Mouse (Mus musculus) CH12.LX (cell line): Measurements from ENCODE around the gene Zfhx3. TPM values are rescaled to one million over a fixed set of nuclear protein-coding genes. Genes with fewer than 3 reads are reported as not detected.

Source experiments
- DNase-seq: peaks from one replicate; pipeline ENCODE4 v3.0.0-alpha.2; 2013; ENCODE audit errors: extremely low read depth
- H3K27ac ChIP-seq: 2 replicates; pipeline ENCODE4 v1.5.1; 2012; ENCODE audit warnings: low read depth, mild to moderate bottlenecking, control low read depth, moderate library complexity; ENCODE audit not compliant: insufficient read depth
- H3K27me3 ChIP-seq: replicated peaks from 2 replicates; pipeline ENCODE3; 2012; ENCODE audit warnings: inconsistent platforms
- H3K36me3 ChIP-seq, 2 experiments: replicated peaks in 1 of 2; 2 replicates each; pipeline versions ENCODE3 to v1.6.1; 2012; ENCODE audit warnings: inconsistent platforms in 1 of 2, low read length in 1 of 2, mild to moderate bottlenecking in 1 of 2, mixed read lengths in 1 of 2, moderate library complexity in 1 of 2; ENCODE audit not compliant: control insufficient read depth in 1 of 2, insufficient read depth in 1 of 2
- H3K4me1 ChIP-seq, 2 experiments: 2 replicates each; pipeline ENCODE4 v1.6.1; 2012; ENCODE audit warnings: inconsistent platforms in 1 of 2, moderate library complexity in 1 of 2; ENCODE audit not compliant: insufficient read depth in 2 of 2, control insufficient read depth in 1 of 2
- H3K4me2 ChIP-seq: 2 replicates; pipeline ENCODE4 v1.6.1; 2012; ENCODE audit warnings: low read depth, mild to moderate bottlenecking, control low read depth; ENCODE audit not compliant: poor library complexity, insufficient read depth, severe bottlenecking
- H3K4me3 ChIP-seq, 3 experiments: fragments of 150-350 bp in 1 of 3; sonication (generic) in 1 of 3; replicated peaks in 1 of 3; 2 replicates each; pipeline versions ENCODE3 to v1.5.1; 2011 to 2012; ENCODE audit warnings: low read depth in 2 of 3, low read length in 2 of 3, mild to moderate bottlenecking in 2 of 3, moderate library complexity in 2 of 3, control low read depth in 1 of 3, improper control_type of control experiment in 1 of 3, inconsistent platforms in 1 of 3, mixed read lengths in 1 of 3; ENCODE audit not compliant: poor library complexity in 1 of 3
- H3K79me2 ChIP-seq: replicated peaks from 2 replicates; pipeline ENCODE4 v1.6.1; 2012; ENCODE audit warnings: mild to moderate bottlenecking, moderate library complexity; ENCODE audit not compliant: control insufficient read depth, poor library complexity, insufficient read depth, severe bottlenecking; ENCODE audit errors: extremely low read depth
- H3K9ac ChIP-seq: 2 replicates; pipeline ENCODE4 v1.6.1; 2012; ENCODE audit warnings: low read depth, mild to moderate bottlenecking, control low read depth, moderate library complexity; ENCODE audit not compliant: insufficient read depth
- H3K9me3 ChIP-seq: replicated peaks from 2 replicates; pipeline ENCODE3; 2012; ENCODE audit warnings: low read length, inconsistent platforms, mixed read lengths
- E2F4 ChIP-seq: IDR thresholded peaks from 2 replicates; pipeline ENCODE4 v1.6.1; 2011; ENCODE audit warnings: low read depth, low read length, improper control_type of control experiment; ENCODE audit not compliant: insufficient replicate concordance
- ELF1 ChIP-seq: IDR thresholded peaks from 2 replicates; pipeline ENCODE4 v1.6.1; 2014; ENCODE audit warnings: low read depth, mild to moderate bottlenecking, inconsistent platforms, low read length, improper control_type of control experiment
- GABPA ChIP-seq: IDR thresholded peaks from 2 replicates; pipeline ENCODE4 v1.6.1; 2012; ENCODE audit warnings: low read depth, low read length, improper control_type of control experiment, inconsistent platforms; ENCODE audit not compliant: insufficient replicate concordance
- KAT2A ChIP-seq: IDR thresholded peaks from 2 replicates; pipeline ENCODE4 v1.6.1; 2012; ENCODE audit warnings: low read length, improper control_type of control experiment, inconsistent platforms; ENCODE audit not compliant: insufficient replicate concordance
- MAFK ChIP-seq: IDR thresholded peaks from 2 replicates; pipeline ENCODE4 v1.6.1; 2011; ENCODE audit warnings: low read length, improper control_type of control experiment; ENCODE audit not compliant: insufficient replicate concordance
- MAX ChIP-seq: IDR thresholded peaks from 2 replicates; pipeline ENCODE4 v1.6.1; 2011; ENCODE audit warnings: low read length, improper control_type of control experiment
- MAZ ChIP-seq: IDR thresholded peaks from 2 replicates; pipeline ENCODE4 v1.6.1; 2012; ENCODE audit warnings: low read depth, mild to moderate bottlenecking, inconsistent platforms, low read length, improper control_type of control experiment, moderate library complexity
- MEF2A ChIP-seq: IDR thresholded peaks from 2 replicates; pipeline ENCODE4 v1.6.1; 2014; ENCODE audit warnings: low read depth, mild to moderate bottlenecking, inconsistent platforms, low read length, improper control_type of control experiment, borderline replicate concordance
- MXI1 ChIP-seq: IDR thresholded peaks from 2 replicates; pipeline ENCODE4 v1.6.1; 2011; ENCODE audit warnings: mild to moderate bottlenecking, low read depth, low read length, improper control_type of control experiment
- MYC ChIP-seq: IDR thresholded peaks from 2 replicates; pipeline ENCODE4 v1.6.1; 2011; ENCODE audit warnings: low read depth, mild to moderate bottlenecking, improper control_type of control experiment, low read length
- POLR2AphosphoS2 ChIP-seq: IDR thresholded peaks from 2 replicates; pipeline ENCODE4 v1.6.1; 2011; ENCODE audit warnings: low read depth, low read length, improper control_type of control experiment
- RCOR1 ChIP-seq: conservative IDR thresholded peaks from 2 replicates; pipeline ENCODE4 v1.6.1; 2012; ENCODE audit warnings: low read depth, mild to moderate bottlenecking, inconsistent platforms, low read length, improper control_type of control experiment
- SIN3A ChIP-seq: IDR thresholded peaks from 2 replicates; pipeline ENCODE4 v1.6.1; 2012; ENCODE audit warnings: low read length, improper control_type of control experiment, inconsistent platforms
- TBP ChIP-seq: conservative IDR thresholded peaks from 2 replicates; pipeline ENCODE4 v1.6.1; 2011; ENCODE audit warnings: low read depth, low read length, improper control_type of control experiment
- USF1 ChIP-seq: IDR thresholded peaks from 2 replicates; pipeline ENCODE4 v1.6.1; 2014; ENCODE audit warnings: low read depth, mild to moderate bottlenecking, inconsistent platforms, low read length, improper control_type of control experiment
- USF2 ChIP-seq: conservative IDR thresholded peaks from 2 replicates; pipeline ENCODE4 v1.6.1; 2011; ENCODE audit warnings: low read depth, low read length, improper control_type of control experiment
- ZC3H11A ChIP-seq: IDR thresholded peaks from 2 replicates; pipeline ENCODE4 v1.6.1; 2012; ENCODE audit warnings: low read depth, mild to moderate bottlenecking, inconsistent platforms, low read length, improper control_type of control experiment
- ZKSCAN1 ChIP-seq: IDR thresholded peaks from 2 replicates; pipeline ENCODE4 v1.6.1; 2012; ENCODE audit warnings: low read depth, inconsistent platforms, low read length, improper control_type of control experiment, borderline replicate concordance
- ZNF384 ChIP-seq: IDR thresholded peaks from 2 replicates; pipeline ENCODE4 v1.6.1; 2012; ENCODE audit warnings: low read depth, low read length, improper control_type of control experiment, inconsistent platforms
- dilution Hi-C: fragments of 300-500 bp; cut with MboI; formaldehyde crosslinking; loops from 2 replicates; pipeline ENCODE4 v1.14.3; 2020; ENCODE audit warnings: low sequenced_read_pairs; ENCODE audit not compliant: extremely low pct_unique_long_range_greater_than_20kb, extremely low pct_ligation_motif_present
- in situ Hi-C: fragments of 300-500 bp; cut with MboI; formaldehyde crosslinking; loops from 3 replicates; pipeline ENCODE4 v1.14.3; 2019; ENCODE audit warnings: low sequenced_read_pairs, low pct_ligation_motif_present, low pct_unique_long_range_greater_than_20kb, mixed read lengths
- polyA plus RNA-seq: library from polyadenylated mRNA; unstranded; fragments of >175 nt; gene quantifications from 2 replicates; pipeline ENCODE4 v1.2.1, GENCODE M21; 2012; ENCODE audit warnings: low read depth; ENCODE audit not compliant: insufficient read length
- total RNA-seq, 2 experiments: library from RNA; depleted of rRNA; stranded (reverse); fragments of 300-350 nt in 1 of 2; fragments of >200 nt in 1 of 2; gene quantifications; 2 replicates each; pipeline ENCODE4 v1.2.3; 2012 to 2014

The Zfhx3 gene
- total and polyA plus RNA-seq, 3 experiments = 0.05 to 0.76 (median 0.68) TPM

- Histone ChIP-seq H3K27me3 (no peaks in the 10 kb centered on the region), H3K27ac (no peak overlapping the region), H3K36me3 (no peaks in the 10 kb centered on the region), H3K4me1 (peaks cover 2 to 24% of the 10 kb centered on the region in 2 experiments; a peak in 2 of 4 replicates), H3K4me3 (no peak overlapping the region), H3K9me3 (no peaks in the 10 kb centered on the region), H3K79me2 (no peaks in the 10 kb centered on the region), H3K9ac (no peak overlapping the region), H3K4me2 (no peak overlapping the region)
- dilution Hi-C loops = no loop called here
- TF ChIP-seq E2F4 (no peak), ZNF384 (peak; percentile 72)
- in situ Hi-C loops = no loop called here
- DNase-seq = peak; percentile 44
Measured at GRCm38 (mm10) chr8:108748851-108749376, 806.5 kb downstream of the Zfhx3 start.

- Histone ChIP-seq H3K9me3 (no peaks in the 10 kb centered on the region), H3K4me2 (no peak overlapping the region), H3K4me1 (peaks cover 2 to 24% of the 10 kb centered on the region in 2 experiments; a peak in 2 of 4 replicates), H3K27me3 (no peaks in the 10 kb centered on the region), H3K79me2 (no peaks in the 10 kb centered on the region), H3K36me3 (no peaks in the 10 kb centered on the region), H3K9ac (no peak overlapping the region), H3K27ac (no peak overlapping the region), H3K4me3 (no peak overlapping the region)
- no peak for DNase-seq
- in situ Hi-C loops (no loop called here), dilution Hi-C loops (no loop called here)
- TF ChIP-seq TBP (no peak), ELF1 (no peak), POLR2AphosphoS2 (no peak), MAX (no peak), MEF2A (no peak), E2F4 (no peak), MXI1 (no peak), USF1 (no peak), MAZ (no peak), ZKSCAN1 (no peak), KAT2A (no peak), MAFK (no peak), SIN3A (no peak), ZNF384 (no peak), ZC3H11A (no peak), GABPA (no peak), RCOR1 (no peak), MYC (no peak), USF2 (no peak)
Measured at GRCm38 (mm10) chr8:108750806-108751205, 808.4 kb downstream of the Zfhx3 start.
